Mouse (Mus musculus) bone marrow macrophage, adult 2 months (primary cell): ENCODE measurements around the gene Ogfrl1.

Source experiments
- CTCF ChIP-seq: IDR thresholded peaks from 2 replicates; pipeline ENCODE4 v1.5.1; 2012; ENCODE audit warnings: low read depth, mild to moderate bottlenecking, low read length, moderate library complexity
- POLR2A ChIP-seq: IDR thresholded peaks from 2 replicates; pipeline ENCODE4 v1.6.1; 2012; ENCODE audit warnings: mild to moderate bottlenecking, low read depth, low read length, borderline replicate concordance

- TF ChIP-seq CTCF (no peak), POLR2A (no peak)
These were observed 2.0 kb upstream of the Ogfrl1 start for GRCm38 (mm10) chr1:23399552-23399951.
